Mouse (Mus musculus) cortical plate, adult 2 months (tissue): ENCODE results near the gene Ip6k3. TPM values are rescaled to one million over a fixed set of nuclear protein-coding genes. Genes with fewer than 3 reads are reported as not detected.
A peak's percentile ranks its signal among the peaks of the same experiment; 100 is the strongest.

ENCODE experiments used
- H3K27ac ChIP-seq: fragments of 200-500 bp; 2 replicates; pipeline ENCODE4 v1.5.1; 2012; ENCODE audit warnings: low read length, control low read depth, inconsistent platforms; ENCODE audit not compliant: insufficient read depth
- H3K4me1 ChIP-seq: fragments of 200-500 bp; 2 replicates; pipeline ENCODE4 v1.6.1; 2011; ENCODE audit warnings: low read length; ENCODE audit not compliant: control insufficient read depth, insufficient read depth
- H3K4me3 ChIP-seq: fragments of 200-500 bp; 2 replicates; pipeline ENCODE4 v1.5.1; 2011; ENCODE audit warnings: mild to moderate bottlenecking, low read length, control low read depth; ENCODE audit not compliant: insufficient read depth
- CTCF ChIP-seq: fragments of 200-500 bp; IDR thresholded peaks from 2 replicates; pipeline ENCODE4 v1.5.1; 2011; ENCODE audit warnings: mild to moderate bottlenecking, control low read depth, low read length; ENCODE audit not compliant: insufficient read depth; ENCODE audit errors: extremely low read depth
- POLR2A ChIP-seq: fragments of 200-500 bp; IDR thresholded peaks from 2 replicates; pipeline ENCODE4 v1.6.1; 2011; ENCODE audit warnings: mild to moderate bottlenecking, low read length, control low read depth; ENCODE audit not compliant: insufficient read depth; ENCODE audit errors: extremely low read depth
- polyA plus RNA-seq: library from polyadenylated mRNA; depleted of rRNA; stranded (reverse); fragments of >200 nt; gene quantifications from 2 replicates; pipeline ENCODE4 v1.2.3, GENCODE M21; 2012

The Ip6k3 gene
- polyA plus RNA-seq, 1 experiment: 1.1 TPM

GRCm38 (mm10) chr17:27199864-27200263 lies 32.3 kb upstream of the Ip6k3 start:
- Histone ChIP-seq H3K4me3 (no peak overlapping the region), H3K27ac (no peak overlapping the region), H3K4me1 (peaks cover 1% of the 10 kb centered on the region; the same call in 1 of the 2 replicates)
- TF ChIP-seq POLR2A: no peak
- TF ChIP-seq CTCF: no peak

GRCm38 (mm10) chr17:27199205-27199604 lies 31.6 kb upstream of the Ip6k3 start:
- Histone ChIP-seq H3K4me1 (peaks cover 1% of the 10 kb centered on the region; the same call in 1 of the 2 replicates), H3K27ac (no peak overlapping the region), H3K4me3 (no peak overlapping the region)
- TF ChIP-seq CTCF: no peak
- no peak for TF ChIP-seq POLR2A

- Histone ChIP-seq H3K4me1 (peaks cover 1% of the 10 kb centered on the region; the same call in 1 of the 2 replicates), H3K4me3 (no peak overlapping the region), H3K27ac (no peak overlapping the region)
- no peak for TF ChIP-seq CTCF
- TF ChIP-seq POLR2A: no peak
These were observed 28.6 kb upstream of the Ip6k3 start for GRCm38 (mm10) chr17:27196206-27196605.

GRCm38 (mm10) chr17:27194258-27195185 lies 26.9 kb upstream of the Ip6k3 start:
- Histone ChIP-seq H3K4me1 (peaks cover 1% of the 10 kb centered on the region; the same call in 1 of the 2 replicates), H3K27ac (no peak overlapping the region), H3K4me3 (no peak overlapping the region)
- TF ChIP-seq CTCF: no peak
- TF ChIP-seq POLR2A: no peak

GRCm38 (mm10) chr17:27191804-27192203 lies 24.2 kb upstream of the Ip6k3 start:
- H3K4me1 ChIP-seq: peaks cover 1% of the 10 kb centered on the region; the same call in 1 of the 2 replicates
- no peak for TF ChIP-seq CTCF
- no peak for TF ChIP-seq POLR2A
- H3K4me3 ChIP-seq: no peak overlapping the region
- H3K27ac ChIP-seq: no peak overlapping the region

- no peak for TF ChIP-seq POLR2A
- no peak for TF ChIP-seq CTCF
- Histone ChIP-seq H3K4me3 (no peak overlapping the region), H3K27ac (no peak overlapping the region), H3K4me1 (peaks cover 1% of the 10 kb centered on the region; the same call in 1 of the 2 replicates)
These were observed 23.6 kb upstream of the Ip6k3 start for GRCm38 (mm10) chr17:27191189-27191588.

GRCm38 (mm10) chr17:27189640-27190216 lies 22.1 kb upstream of the Ip6k3 start:
- Histone ChIP-seq H3K27ac (no peak overlapping the region), H3K4me3 (no peak overlapping the region), H3K4me1 (no peaks in the 10 kb centered on the region)
- TF ChIP-seq POLR2A (no peak), CTCF (peak; percentile 95)

GRCm38 (mm10) chr17:27188883-27189282 lies 21.3 kb upstream of the Ip6k3 start:
- no peak overlapping the region for H3K27ac ChIP-seq
- no peak overlapping the region for H3K4me3 ChIP-seq
- H3K4me1 ChIP-seq: no peaks in the 10 kb centered on the region
- TF ChIP-seq CTCF (no peak), POLR2A (no peak)

GRCm38 (mm10) chr17:27187059-27187458 lies 19.5 kb upstream of the Ip6k3 start:
- Histone ChIP-seq H3K4me1 (no peaks in the 10 kb centered on the region), H3K27ac (no peak overlapping the region), H3K4me3 (no peak overlapping the region)
- TF ChIP-seq POLR2A (no peak), CTCF (no peak)

- TF ChIP-seq CTCF (no peak), POLR2A (no peak)
- no peak overlapping the region for H3K27ac ChIP-seq
- no peak overlapping the region for H3K4me3 ChIP-seq
- no peaks in the 10 kb centered on the region for H3K4me1 ChIP-seq
These were observed 18.5 kb upstream of the Ip6k3 start for GRCm38 (mm10) chr17:27186068-27186467.
